Mouse (Mus musculus) MEL (cell line): Measurements from ENCODE around the gene Alad. TPM values are rescaled to one million over a fixed set of nuclear protein-coding genes. Genes with fewer than 3 reads are reported as not detected.

Experiments
- DNase-seq: peaks from one replicate; pipeline ENCODE4 v3.0.0; 2011; ENCODE audit warnings: low read depth, low spot score
- H3K27ac ChIP-seq: 2 replicates; pipeline ENCODE4 v1.5.1; 2012; ENCODE audit warnings: low read depth, mild to moderate bottlenecking, control low read depth, low read length, moderate library complexity; ENCODE audit not compliant: control insufficient read depth
- H3K27me3 ChIP-seq, 2 experiments: fragments of 150-350 bp in 1 of 2; sonication (generic) in 1 of 2; 2 replicates each; pipeline ENCODE4 v1.6.1; 2012; ENCODE audit warnings: low read length in 2 of 2, mild to moderate bottlenecking in 2 of 2, improper control_type of control experiment in 1 of 2, moderate library complexity in 1 of 2; ENCODE audit not compliant: insufficient read depth in 2 of 2, control insufficient read depth in 1 of 2
- H3K36me3 ChIP-seq, 2 experiments: 2 replicates each; pipeline ENCODE4 v1.6.1; 2012 to 2014; ENCODE audit warnings: low read length in 2 of 2, improper control_type of control experiment in 1 of 2, inconsistent platforms in 1 of 2, mild to moderate bottlenecking in 1 of 2; ENCODE audit not compliant: insufficient read depth in 2 of 2, control insufficient read depth in 1 of 2
- H3K4me1 ChIP-seq, 2 experiments: fragments of 150-350 bp in 1 of 2; sonication (generic) in 1 of 2; 2 replicates each; pipeline ENCODE4 v1.6.1; 2012; ENCODE audit warnings: low read length in 2 of 2, improper control_type of control experiment in 1 of 2, mild to moderate bottlenecking in 1 of 2; ENCODE audit not compliant: insufficient read depth in 2 of 2, control insufficient read depth in 1 of 2
- H3K4me3 ChIP-seq, 2 experiments: fragments of 150-350 bp in 1 of 2; sonication (generic) in 1 of 2; 2 replicates each; pipeline ENCODE4 v1.5.1; 2012; ENCODE audit warnings: low read depth in 2 of 2, low read length in 2 of 2, mild to moderate bottlenecking in 2 of 2, moderate library complexity in 2 of 2, control low read depth in 1 of 2, improper control_type of control experiment in 1 of 2; ENCODE audit not compliant: control insufficient read depth in 1 of 2, insufficient read depth in 1 of 2
- H3K79me2 ChIP-seq: 2 replicates; pipeline ENCODE4 v1.6.1; 2012; ENCODE audit warnings: mild to moderate bottlenecking, low read length, moderate library complexity; ENCODE audit not compliant: control insufficient read depth, poor library complexity, insufficient read depth
- H3K9ac ChIP-seq: 2 replicates; pipeline ENCODE4 v1.6.1; 2012; ENCODE audit warnings: low read depth, mild to moderate bottlenecking, control low read depth, low read length, moderate library complexity; ENCODE audit not compliant: control insufficient read depth, poor library complexity, severe bottlenecking
- H3K9me3 ChIP-seq: fragments of 150-350 bp; sonication (generic); replicated peaks from 2 replicates; pipeline ENCODE4 v1.6.1; 2012; ENCODE audit warnings: mild to moderate bottlenecking, low read length, improper control_type of control experiment, moderate library complexity; ENCODE audit not compliant: insufficient read depth
- BHLHE40 ChIP-seq: IDR thresholded peaks from 2 replicates; pipeline ENCODE4 v1.6.1; 2012; ENCODE audit warnings: low read depth, mild to moderate bottlenecking, inconsistent platforms, low read length, improper control_type of control experiment, borderline replicate concordance
- CTCF ChIP-seq, 3 experiments: IDR thresholded peaks in 2 of 3; conservative IDR thresholded peaks in 1 of 3; 2 replicates each; pipeline ENCODE4 v1.5.1; 2011 to 2012; ENCODE audit warnings: low read length in 3 of 3, low read depth in 2 of 3, mild to moderate bottlenecking in 2 of 3, improper control_type of control experiment in 1 of 3, inconsistent platforms in 1 of 3, mixed read lengths in 1 of 3, moderate library complexity in 1 of 3; ENCODE audit not compliant: control insufficient read depth in 1 of 3, insufficient read depth in 1 of 3, poor library complexity in 1 of 3, severe bottlenecking in 1 of 3
- E2F4 ChIP-seq: IDR thresholded peaks from 2 replicates; pipeline ENCODE4 v1.6.1; 2011; ENCODE audit warnings: low read depth, low read length, improper control_type of control experiment, borderline replicate concordance
- EP300 ChIP-seq, 2 experiments: IDR thresholded peaks; 2 replicates each; pipeline ENCODE4 v1.6.1; 2011; ENCODE audit warnings: improper control_type of control experiment in 2 of 2, low read length in 2 of 2, low read depth in 1 of 2, mild to moderate bottlenecking in 1 of 2
- HCFC1 ChIP-seq: IDR thresholded peaks from 2 replicates; pipeline ENCODE4 v1.6.1; 2012; ENCODE audit warnings: low read depth, mild to moderate bottlenecking, inconsistent platforms, low read length, improper control_type of control experiment, moderate library complexity
- JUND ChIP-seq: IDR thresholded peaks from 2 replicates; pipeline ENCODE4 v1.6.1; 2011; ENCODE audit warnings: low read depth, mild to moderate bottlenecking, improper control_type of control experiment, low read length
- KAT2A ChIP-seq: conservative IDR thresholded peaks from 2 replicates; pipeline ENCODE4 v1.6.1; 2012; ENCODE audit warnings: low read depth, low read length, improper control_type of control experiment, inconsistent platforms
- MXI1 ChIP-seq: IDR thresholded peaks from 2 replicates; pipeline ENCODE4 v1.6.1; 2011; ENCODE audit warnings: mild to moderate bottlenecking, low read depth, low read length, improper control_type of control experiment
- NELFE ChIP-seq: IDR thresholded peaks from 2 replicates; pipeline ENCODE4 v1.6.1; 2011; ENCODE audit warnings: low read depth, low read length, improper control_type of control experiment
- POLR2AphosphoS5 ChIP-seq: IDR thresholded peaks from 2 replicates; pipeline ENCODE4 v1.6.1; 2012; ENCODE audit warnings: low read depth, borderline replicate concordance, mild to moderate bottlenecking, inconsistent platforms, low read length, moderate library complexity, mixed read lengths
- SMC3 ChIP-seq: IDR thresholded peaks from 2 replicates; pipeline ENCODE4 v1.6.1; 2011; ENCODE audit warnings: low read depth, low read length, improper control_type of control experiment
- TAL1 ChIP-seq: IDR thresholded peaks from 2 replicates; pipeline ENCODE4 v1.6.1; 2012; ENCODE audit warnings: mild to moderate bottlenecking, inconsistent platforms, low read length, moderate library complexity, mixed read lengths
- USF2 ChIP-seq, 2 experiments: IDR thresholded peaks; 2 replicates each; pipeline ENCODE4 v1.6.1; 2011 to 2012; ENCODE audit warnings: improper control_type of control experiment in 2 of 2, low read length in 2 of 2, borderline replicate concordance in 1 of 2, inconsistent platforms in 1 of 2, low read depth in 1 of 2, mild to moderate bottlenecking in 1 of 2; ENCODE audit not compliant: insufficient read depth in 1 of 2
- ZNF384 ChIP-seq: IDR thresholded peaks from 2 replicates; pipeline ENCODE4 v1.6.1; 2012; ENCODE audit warnings: low read depth, mild to moderate bottlenecking, inconsistent platforms, low read length, improper control_type of control experiment
- polyA plus RNA-seq, 2 experiments: library from polyadenylated mRNA; stranded (reverse) in 1 of 2; unstranded in 1 of 2; fragments of >175 nt in 1 of 2; fragments of >200 nt in 1 of 2; gene quantifications; 2 replicates each; pipeline versions ENCODE4 v1.2.1 to v1.2.4; 2012; ENCODE audit warnings: low replicate concordance in 2 of 2, low read depth in 1 of 2; ENCODE audit not compliant: insufficient read length in 2 of 2, insufficient read depth in 1 of 2, missing spikeins in 1 of 2
- total RNA-seq: library from RNA; depleted of rRNA; stranded (reverse); fragments of 300-350 nt; gene quantifications from 2 replicates; pipeline ENCODE4 v1.2.3, GENCODE M21; 2012

Alad gene
- total and polyA plus RNA-seq, 3 experiments, result 213 to 386 TPM; not detected in 1

- H3K27ac ChIP-seq, result peak overlapping the region; percentile 60
- H3K36me3 ChIP-seq, result peaks cover 4 to 50% of the 10 kb centered on the region in 2 experiments; a peak in 3 of 4 replicates
- TF ChIP-seq KAT2A, result no peak
- no peak for TF ChIP-seq JUND
- TF ChIP-seq USF2 (IDR thresholded peaks at IDR 0.05; ENCODE audit: borderline replicate concordance in 1 of 2, insufficient read depth in 1 of 2, low read depth in 1 of 2, low read length in 2 of 2), result no peak
- no peak for TF ChIP-seq ZNF384
- no peak for TF ChIP-seq MXI1
- peak in 1 of 3 experiments; percentile 11; a peak in 1 of 6 replicates for TF ChIP-seq CTCF (IDR thresholded peaks at IDR 0.05 in 2 of 3, conservative IDR thresholded peaks at IDR 0.05 in 1 of 3; ENCODE audit: control insufficient read depth in 1 of 3, insufficient read depth in 1 of 3, low read depth in 2 of 3, low read length in 3 of 3, poor library complexity in 1 of 3, severe bottlenecking in 1 of 3)
These were observed 3.6 kb downstream of the Alad start for GRCm38 (mm10) chr4:62516079-62516478.

DNA sequence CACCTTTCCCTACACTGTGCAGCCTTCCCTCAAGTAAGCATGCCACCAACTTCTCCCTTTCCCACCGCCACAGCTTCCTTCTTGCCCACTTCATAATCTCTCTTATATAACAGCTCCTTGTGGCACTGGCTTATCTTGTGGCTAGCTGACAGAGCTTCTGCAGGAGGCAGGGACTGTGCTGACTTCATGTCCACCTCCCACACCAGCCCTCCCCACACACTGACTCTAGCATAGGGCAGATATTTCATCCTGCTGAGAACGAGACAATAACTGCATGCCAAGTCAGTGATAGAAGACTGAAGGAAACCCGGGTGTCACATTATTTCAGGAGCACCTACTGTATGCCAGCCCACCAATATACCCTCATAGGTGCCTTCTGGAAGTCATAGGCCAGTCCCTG lies 4.2 kb downstream of the Alad start:
- TF ChIP-seq KAT2A (no peak), EP300 (IDR thresholded peaks at IDR 0.05; ENCODE audit: low read depth in 1 of 2, low read length in 2 of 2) (no peak), HCFC1 (no peak), TAL1 (peak; percentile 77)
- TF ChIP-seq, all 39 proteins: peak for 1
- peak overlapping the region; percentile 28 for H3K9ac ChIP-seq
- no peaks in the 10 kb centered on the region for H3K9me3 ChIP-seq
- peaks cover 31% of the 10 kb centered on the region for H3K79me2 ChIP-seq
- no peaks in the 10 kb centered on the region for H3K27me3 ChIP-seq
- peak; percentile 83 for DNase-seq
- peak overlapping the region; percentile 60 for H3K27ac ChIP-seq
- H3K36me3 ChIP-seq, result peaks cover 4 to 44% of the 10 kb centered on the region in 2 experiments; a peak in 3 of 4 replicates
- H3K4me1 ChIP-seq, result peaks cover 43 to 45% of the 10 kb centered on the region in 2 experiments
- no peak overlapping the region for H3K4me3 ChIP-seq

More at GRCm38 (mm10) chr4:62516079-62516478, 3.6 kb downstream of the Alad start:
- DNase-seq, result peak; percentile 50
- no peak overlapping the region for H3K4me3 ChIP-seq
- peaks cover 46 to 50% of the 10 kb centered on the region in 2 experiments for H3K4me1 ChIP-seq
- no peaks in the 10 kb centered on the region for H3K27me3 ChIP-seq
- H3K9me3 ChIP-seq, result no peaks in the 10 kb centered on the region
- peak overlapping the region; percentile 28 for H3K9ac ChIP-seq
- H3K79me2 ChIP-seq, result peaks cover 31% of the 10 kb centered on the region

DNA sequence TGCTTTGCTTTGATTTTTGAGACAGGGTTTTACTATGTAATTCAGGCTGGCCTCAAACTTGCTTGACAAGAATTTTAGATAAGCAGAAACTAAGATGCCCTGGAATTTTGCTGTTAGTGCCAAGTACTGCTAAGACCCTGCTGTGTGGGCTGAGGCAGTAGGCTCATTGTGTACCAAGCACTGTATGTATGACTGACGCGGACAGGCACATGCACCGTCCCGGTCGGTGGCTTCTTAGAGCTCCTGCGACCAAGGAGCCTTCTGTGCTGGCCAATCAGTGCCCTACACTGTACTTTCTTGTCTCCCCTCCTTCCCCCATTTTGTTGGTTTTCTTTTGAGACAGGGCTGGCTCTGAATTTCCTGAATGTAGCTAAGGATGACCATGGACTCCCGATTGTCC lies 4.7 kb downstream of the Alad start:
- peaks cover 29% of the 10 kb centered on the region for H3K79me2 ChIP-seq
- no peak overlapping the region for H3K4me3 ChIP-seq
- H3K4me1 ChIP-seq, result peaks cover 39 to 44% of the 10 kb centered on the region in 2 experiments
- no peak for DNase-seq
- no peak overlapping the region for H3K27ac ChIP-seq
- H3K27me3 ChIP-seq, result no peaks in the 10 kb centered on the region
- TF ChIP-seq MXI1 (no peak), NELFE (no peak), SMC3 (no peak), BHLHE40 (no peak), KAT2A (no peak), E2F4 (no peak), ZNF384 (no peak), POLR2AphosphoS5 (no peak)
- H3K9ac ChIP-seq, result no peak overlapping the region
- H3K9me3 ChIP-seq, result no peaks in the 10 kb centered on the region
- peaks cover 4 to 41% of the 10 kb centered on the region in 2 experiments; a peak in 3 of 4 replicates for H3K36me3 ChIP-seq
